Mouse (Mus musculus): ENCODE results near the gene Kbtbd6.
A peak's percentile ranks its signal among the peaks of the same experiment; 100 is the strongest.
"Not testable (repeated sequence)": the region's sequence is repeated elsewhere in the genome, so short reads cannot be mapped to it uniquely, and the experiment has no call there.

Kbtbd6 gene

DNA sequence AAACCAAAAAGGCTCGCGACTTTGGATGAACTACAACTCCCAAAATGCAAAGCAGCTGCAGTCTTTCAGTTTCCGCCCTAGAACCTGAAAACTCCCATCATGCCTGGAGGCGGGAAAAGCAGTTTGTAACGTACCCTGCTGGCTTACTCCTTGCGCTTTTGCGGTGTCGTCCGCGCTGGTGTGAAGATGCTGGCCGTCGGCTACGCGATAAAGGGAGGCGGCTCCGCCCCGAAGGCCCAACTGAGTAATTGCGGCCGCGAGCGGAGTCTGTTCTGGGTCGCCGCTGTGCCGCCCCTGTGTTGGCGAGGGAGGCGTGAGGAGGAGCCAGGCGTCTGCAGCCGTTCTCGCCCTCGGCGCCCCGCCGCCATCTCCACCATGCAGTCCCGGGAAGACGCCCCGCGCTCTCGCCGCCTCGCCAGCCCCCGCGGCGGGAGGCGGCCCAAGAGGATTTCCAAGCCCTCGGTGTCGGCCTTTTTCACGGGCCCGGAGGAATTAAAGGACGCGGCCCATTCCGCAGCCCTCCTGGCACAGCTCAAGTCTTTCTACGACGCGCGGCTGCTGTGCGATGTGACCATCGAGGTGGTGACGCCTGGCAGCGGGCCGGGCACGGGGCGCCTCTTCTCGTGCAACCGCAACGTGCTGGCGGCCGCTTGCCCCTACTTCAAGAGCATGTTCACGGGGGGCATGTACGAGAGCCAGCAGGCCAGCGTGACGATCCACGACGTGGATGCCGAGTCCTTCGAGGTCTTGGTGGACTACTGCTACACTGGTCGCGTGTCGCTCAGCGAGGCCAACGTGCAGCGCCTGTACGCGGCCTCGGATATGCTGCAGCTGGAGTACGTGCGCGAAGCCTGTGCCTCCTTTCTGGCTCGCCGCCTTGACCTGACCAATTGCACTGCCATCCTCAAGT, at the start of gene Kbtbd6:
Gene Kbtbd6 (plus strand): TSS at position 155 of the 910 bp plus-strand sequence.
- peak; percentile 95 for DNase-seq (ENCODE audit: low read depth)

DNA sequence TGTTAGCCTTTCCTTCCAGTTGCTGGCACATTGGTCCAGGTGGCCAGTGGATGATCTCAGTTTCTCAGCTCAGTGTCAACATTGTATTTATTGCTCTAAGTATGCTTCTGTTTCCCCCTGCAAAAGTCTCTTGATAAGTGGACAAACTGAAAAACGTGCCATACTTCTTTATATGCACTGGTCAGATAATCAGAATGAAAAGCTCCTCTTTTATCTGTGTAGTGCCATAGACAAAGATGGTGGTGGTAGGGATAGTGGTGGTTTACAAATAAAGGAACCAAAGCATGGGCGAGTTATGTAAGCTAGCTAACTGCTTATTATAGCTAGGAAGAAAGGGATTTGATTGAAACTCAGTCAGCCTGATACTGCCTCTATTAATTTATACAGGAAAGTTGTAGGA, 44.0 kb upstream of the Kbtbd6 start:
- no peak for DNase-seq (ENCODE audit: low read depth)

DNA sequence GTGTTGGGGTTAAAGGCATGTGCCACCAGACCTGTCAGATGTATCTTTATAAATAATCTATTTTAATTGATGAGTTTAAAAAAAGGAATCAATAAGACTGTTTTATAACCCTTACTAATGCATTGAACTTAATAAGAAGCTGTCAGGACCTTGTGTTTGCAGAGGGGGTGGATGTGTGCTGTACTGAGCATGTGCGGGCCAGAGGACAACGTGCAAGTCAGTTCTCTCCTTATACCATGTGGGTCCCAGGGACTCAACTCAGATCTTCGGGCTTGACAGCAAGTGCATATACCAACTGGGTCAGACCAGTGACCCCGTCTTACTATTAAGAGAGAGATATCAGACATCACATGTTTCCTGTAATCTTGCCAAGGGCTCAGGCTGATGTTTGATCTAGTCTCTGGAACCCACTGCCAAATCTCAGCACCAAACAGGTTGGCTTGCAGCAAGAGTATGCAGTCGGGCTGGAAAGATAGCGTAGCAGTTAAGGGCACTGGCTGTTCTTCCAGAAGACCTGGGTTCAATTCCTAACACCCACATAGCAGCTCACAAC, 42.3 kb upstream of the Kbtbd6 start:
- DNase-seq (ENCODE audit: low read depth), result no peak

DNA sequence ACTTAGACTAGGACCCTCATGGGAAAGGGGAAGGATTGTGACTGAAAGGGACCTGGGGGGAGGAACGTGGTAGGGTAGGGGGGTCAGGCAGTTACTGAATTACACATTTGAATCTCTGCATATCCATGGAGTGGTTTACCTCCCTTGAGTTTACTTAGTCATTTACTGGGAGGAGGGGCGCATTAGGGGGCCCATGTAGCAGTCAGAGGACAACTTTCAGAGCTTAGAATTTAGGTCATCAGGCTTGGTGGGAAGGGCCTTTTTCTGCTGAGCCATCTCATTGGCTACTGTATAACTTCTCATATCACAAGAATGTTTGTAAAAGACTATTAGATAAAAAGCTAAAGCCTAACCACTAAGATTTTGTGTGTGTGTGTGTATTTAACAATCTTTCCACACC, 41.0 kb upstream of the Kbtbd6 start:
- DNase-seq (ENCODE audit: low read depth), result no peak

DNA sequence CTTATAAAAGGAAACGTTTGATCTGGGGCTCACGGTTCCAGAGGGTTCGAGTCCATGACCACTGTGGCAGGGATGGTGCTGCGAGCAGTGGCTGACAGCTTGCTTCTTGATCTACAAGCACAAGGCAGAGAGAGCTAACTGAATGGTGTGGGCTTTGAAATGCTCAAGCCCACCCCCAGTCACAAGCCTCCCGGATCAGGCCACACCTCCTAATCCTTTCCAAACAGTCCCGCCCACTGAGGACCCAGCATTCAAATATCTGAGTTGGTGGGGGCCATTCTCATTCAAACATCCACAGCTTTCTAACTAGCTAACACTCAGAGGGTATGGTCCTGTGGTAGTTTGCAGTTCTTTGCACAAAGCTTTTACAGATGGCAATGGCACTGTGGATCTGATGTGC, 38.5 kb upstream of the Kbtbd6 start:
- DNase-seq (ENCODE audit: low read depth), result no peak

DNA sequence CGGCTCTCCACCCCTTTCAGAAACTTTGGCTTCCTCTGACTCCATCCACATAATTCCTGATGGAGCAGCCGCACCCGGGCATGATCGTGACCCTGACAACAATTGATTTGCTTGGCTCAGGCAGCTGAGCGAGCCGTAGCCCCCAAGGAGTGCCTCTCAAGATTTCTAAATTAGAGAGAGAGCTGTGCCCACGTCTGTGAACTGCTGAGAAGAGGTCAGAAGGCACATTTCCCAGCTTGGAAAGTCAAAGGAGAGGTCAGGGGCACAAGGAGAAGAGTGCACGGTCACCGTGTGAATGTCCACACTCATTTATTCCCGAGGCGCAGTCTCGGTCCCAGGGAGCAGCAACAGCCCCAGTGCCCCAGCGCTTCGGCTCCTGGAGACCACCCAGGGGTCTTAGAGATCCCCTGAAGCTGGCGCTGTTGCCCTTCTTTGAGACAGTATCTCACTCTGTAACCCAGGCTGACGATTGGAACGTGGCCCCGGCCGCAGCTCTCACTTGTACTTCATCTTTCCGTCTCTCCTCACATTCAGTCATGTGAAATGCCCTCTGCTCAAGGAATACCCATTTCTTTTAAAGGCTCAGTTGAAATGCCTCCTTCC, 31.5 kb upstream of the Kbtbd6 start:
- no peak for DNase-seq (ENCODE audit: low read depth)

DNA sequence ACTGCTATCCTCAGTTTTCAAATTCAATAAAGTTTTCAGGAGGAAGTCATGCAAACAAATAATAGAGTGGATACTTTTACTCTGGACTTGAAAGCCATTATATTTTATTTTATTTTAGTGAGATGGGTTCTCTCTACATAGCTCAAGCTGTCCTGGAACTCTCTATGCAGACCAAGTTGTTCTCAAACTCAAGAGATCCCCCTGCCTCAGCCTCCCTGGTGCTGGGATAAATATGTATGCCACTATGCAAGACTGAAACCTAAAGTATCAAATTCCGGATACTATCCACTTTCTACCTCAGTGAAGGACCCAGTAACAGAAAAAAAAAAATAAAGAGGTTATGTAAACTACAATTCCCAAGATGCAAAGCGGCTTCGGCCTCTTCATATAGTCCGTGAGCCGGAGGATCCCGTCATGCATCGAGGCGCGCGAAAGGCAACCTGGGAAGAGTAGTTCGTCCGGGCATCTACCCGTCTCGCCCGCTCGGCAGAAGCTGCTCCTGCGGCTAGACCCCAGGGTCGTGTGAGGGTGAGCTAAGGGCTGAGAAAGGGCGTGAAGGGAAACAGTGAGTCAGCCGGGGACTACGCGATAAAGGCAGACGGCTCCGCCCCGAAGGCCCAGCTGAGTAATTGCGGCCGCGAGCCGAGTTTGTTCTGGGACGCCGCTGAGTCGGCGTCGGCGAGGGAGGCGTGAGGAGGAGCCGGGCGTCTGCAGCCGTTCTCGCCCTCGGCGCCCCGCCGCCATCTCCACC, 25.5 kb upstream of the Kbtbd6 start, which contains the start of gene Kbtbd7:
Gene Kbtbd7 (plus strand): TSS at position 533 of the 751 bp plus-strand sequence.
- DNase-seq (ENCODE audit: low read depth), result peak; percentile 94

DNA sequence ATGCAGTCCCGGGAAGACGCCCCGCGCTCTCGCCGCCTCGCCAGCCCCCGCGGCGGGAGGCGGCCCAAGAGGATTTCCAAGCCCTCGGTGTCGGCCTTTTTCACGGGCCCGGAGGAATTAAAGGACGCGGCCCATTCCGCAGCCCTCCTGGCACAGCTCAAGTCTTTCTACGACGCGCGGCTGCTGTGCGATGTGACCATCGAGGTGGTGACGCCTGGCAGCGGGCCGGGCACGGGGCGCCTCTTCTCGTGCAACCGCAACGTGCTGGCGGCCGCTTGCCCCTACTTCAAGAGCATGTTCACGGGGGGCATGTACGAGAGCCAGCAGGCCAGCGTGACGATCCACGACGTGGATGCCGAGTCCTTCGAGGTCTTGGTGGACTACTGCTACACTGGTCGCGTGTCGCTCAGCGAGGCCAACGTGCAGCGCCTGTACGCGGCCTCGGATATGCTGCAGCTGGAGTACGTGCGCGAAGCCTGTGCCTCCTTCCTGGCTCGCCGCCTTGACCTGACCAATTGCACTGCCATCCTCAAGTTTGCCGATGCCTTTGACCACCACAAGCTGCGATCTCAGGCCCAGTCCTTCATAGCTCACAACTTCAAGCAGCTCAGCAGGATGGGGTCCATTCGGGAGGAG, 24.8 kb upstream of the Kbtbd6 start:
- DNase-seq (ENCODE audit: low read depth), result not testable (repeated sequence)

DNA sequence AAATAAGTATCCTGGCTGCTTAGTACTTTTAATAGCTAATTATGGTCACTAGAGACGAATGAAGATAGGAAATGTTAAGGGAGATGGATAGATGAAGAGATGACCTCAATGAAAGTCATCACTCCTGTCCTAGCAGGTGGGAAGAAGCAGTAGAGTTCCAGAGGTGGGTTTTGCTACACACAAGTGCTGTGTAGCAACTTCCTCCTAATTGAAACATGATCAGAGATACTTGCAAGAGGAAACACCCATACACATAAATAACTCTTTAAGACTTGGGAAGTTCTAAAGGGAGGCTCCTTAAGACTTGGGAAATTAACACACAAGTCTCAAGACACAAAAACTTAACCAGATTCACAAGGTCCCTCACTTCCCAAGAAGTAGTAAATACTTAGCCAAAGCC, 17.6 kb upstream of the Kbtbd6 start:
- DNase-seq (ENCODE audit: low read depth), result no peak

DNA sequence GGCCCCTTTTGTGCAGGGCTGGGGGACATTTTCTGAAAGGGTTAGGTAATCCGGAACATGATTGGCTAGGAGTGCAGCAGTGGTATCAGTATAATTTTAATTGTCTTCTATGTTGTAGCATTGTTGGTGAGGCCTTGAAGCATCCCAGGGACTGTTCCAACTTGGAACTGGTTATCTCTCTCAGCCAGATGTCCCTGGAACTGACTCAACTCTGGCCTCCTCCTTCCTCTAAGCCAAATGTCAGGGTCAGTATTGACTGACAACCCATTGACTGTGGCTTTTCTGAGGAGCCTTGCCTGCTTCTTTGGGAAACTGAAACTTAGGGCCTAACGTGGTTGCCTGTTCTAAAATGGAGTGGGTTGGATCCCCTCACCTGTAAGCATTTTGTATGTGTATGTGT, 11.0 kb upstream of the Kbtbd6 start:
- no peak for DNase-seq (ENCODE audit: low read depth)

DNA sequence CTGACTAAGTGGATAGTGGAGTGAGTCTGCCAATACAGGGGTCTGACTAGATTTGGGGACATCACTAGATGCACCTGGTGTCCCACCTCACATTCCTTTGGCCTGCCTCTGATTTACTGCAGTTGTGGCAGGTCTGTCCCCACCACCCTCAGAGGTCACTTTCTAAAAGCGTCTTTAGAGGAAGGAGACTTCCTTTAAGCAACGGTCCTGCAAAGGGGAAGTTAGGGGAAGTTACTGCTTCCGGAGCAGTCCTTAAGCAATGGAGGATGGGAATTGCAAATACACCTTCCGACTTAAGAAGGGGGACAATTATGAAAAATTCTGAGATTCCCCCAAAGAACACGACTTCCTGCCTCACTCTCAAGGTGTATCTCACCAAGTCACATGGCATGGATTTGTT, 10.2 kb upstream of the Kbtbd6 start:
- DNase-seq (ENCODE audit: low read depth), result no peak

DNA sequence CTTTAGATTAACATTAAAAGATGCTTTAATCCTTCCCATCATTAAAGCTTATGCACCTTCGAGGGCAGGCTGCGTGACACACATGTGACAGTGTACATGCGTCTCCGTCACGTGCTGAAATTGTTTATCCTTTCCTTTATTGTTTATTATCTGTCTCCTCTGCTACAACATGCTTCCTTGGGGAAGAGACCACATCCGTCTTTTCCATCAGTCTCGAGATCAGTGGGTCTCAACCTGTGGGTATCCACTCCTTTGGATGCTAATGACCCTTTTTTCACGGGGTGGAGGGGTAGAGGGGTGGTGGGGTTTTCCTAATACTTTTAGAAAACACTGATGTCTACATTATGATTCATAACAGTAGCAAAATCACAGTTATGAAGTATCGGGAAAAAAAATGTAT, 7.0 kb upstream of the Kbtbd6 start:
- DNase-seq (ENCODE audit: low read depth), result no peak

DNA sequence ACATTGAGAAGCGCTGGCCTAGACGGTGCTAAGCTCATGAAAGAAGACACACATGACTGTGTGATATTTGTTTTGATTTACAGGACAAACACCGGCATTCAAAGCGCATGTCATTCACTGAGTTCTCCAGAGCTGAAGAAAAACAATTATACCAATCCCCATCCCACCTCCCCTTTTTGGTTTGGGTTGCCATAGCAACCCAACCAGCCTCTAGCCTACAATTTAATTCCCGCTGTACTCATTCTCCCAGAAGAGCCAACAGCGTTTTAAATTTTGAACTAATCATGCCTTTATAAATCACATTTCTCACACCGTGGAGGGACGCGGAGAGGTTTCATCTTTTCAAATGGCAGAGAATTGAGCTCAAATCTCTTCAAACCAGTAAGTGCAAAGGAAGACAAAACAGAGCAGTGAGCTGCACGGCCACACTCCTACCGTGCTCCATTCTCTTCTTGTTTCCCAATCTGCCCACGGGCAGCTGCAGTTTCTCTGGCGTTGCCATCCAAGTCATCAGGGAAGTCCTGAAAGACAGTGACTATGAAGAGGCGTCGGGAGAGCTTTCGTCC, 6.5 kb upstream of the Kbtbd6 start:
- no peak for DNase-seq (ENCODE audit: low read depth)

DNA sequence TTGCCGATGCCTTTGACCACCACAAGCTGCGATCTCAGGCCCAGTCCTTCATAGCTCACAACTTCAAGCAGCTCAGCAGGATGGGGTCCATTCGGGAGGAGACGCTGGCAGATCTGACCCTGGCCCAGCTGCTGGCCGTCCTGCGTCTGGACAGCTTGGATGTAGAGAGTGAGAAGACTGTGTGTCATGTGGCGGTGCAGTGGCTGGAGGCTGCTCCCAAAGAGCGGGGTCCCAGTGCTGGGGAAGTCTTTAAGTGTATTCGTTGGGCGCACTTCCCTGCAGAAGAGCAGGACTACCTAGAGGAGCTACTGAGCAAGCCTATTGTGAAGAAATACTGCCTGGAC, 928 bp downstream of the Kbtbd6 start:
- DNase-seq (ENCODE audit: low read depth), result not testable (repeated sequence)

DNA sequence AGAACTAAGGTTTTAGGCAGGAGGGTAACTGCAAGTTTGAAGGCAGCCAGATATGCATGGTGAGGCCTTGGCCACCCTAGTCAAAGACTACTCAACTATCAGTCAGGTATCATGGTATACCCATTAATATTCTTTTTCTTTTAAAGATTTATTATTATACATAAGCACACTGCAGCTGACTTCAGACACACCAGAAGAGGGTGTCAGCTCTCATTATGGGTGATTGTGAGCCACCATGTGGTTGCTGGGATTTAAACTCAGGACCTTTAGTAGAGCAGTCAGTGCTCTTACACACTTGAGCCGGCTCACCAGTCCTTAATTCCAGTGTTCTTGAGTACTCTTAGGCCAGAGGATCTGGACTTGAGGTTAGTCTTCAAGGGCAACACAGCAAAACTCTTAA, 8.8 kb downstream of the Kbtbd6 start:
- no peak for DNase-seq (ENCODE audit: low read depth)

DNA sequence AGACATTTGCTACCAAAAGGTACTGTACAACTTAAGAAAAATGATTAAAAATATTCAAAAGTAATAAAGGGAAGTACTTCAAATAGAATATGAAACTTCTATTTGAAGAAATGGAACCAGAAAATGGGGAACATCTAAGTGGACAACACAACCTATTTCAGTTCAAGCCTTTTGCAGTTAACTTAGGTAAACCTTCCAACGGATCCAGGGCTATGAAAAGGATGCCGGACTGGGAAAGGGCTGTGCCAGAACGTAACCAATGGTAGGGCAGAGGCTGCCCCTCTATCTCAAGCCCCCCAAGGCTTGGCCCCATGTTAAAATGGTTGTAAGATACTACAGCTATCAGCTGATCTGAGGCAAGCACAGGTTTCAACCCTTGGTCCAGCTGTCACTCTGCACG, 9.4 kb downstream of the Kbtbd6 start:
- DNase-seq (ENCODE audit: low read depth), result no peak

DNA sequence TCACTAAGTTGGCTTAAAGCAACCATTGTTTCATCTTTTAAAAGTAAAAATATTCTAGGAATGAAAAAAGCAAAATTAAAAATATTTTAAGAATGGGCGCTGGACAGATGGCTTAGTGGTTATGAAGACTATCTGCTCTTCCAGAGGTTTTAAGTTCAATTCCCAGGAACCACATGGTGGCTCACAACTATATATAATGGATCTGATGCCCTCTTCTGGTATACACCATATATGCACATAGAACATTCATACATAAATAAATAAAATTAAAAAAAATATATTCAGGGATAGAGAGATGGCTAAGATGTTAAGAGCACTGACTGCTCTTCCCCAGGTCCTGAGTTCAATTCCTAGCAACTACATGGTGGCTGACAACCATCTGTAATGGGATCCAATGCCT, 14.0 kb downstream of the Kbtbd6 start:
- DNase-seq (ENCODE audit: low read depth), result no peak

DNA sequence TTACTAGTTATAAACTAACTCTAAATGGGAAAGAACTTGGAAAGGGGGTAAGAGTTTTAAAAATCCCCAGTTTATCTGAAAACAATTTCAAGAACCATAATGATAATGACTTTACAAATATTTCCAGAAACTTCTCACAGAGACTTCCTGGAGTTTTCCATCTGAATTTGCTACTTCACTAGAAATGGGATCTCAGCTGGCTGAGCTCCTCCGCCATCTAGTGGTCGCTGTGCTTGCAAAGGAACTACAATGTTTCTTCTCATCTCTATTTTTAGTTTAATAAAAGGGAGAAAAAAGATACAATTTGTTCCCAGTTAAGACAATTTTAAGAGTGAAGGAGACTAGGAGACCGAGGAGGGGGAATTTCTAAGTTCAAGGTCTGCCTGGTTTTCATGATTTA, 16.0 kb downstream of the Kbtbd6 start:
- DNase-seq (ENCODE audit: low read depth), result peak; percentile 45

DNA sequence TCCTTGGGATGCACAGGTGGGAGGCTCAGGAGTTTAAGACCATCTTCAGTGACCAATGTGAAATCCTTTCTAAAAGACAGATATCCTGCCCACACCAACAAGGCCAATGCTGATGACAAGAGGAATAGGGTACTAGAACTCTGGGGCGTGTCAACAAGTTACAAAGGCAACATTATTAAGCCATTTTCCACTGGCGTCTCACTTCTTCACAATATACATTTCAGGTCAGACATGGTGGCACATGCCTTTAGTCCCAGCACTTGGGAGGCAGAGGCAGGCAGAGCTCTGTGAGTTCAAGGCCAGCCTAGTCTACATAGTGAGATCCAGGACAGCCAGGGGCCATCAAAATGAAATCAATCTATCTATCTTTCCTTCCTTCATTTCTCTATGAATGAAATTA, 21.7 kb downstream of the Kbtbd6 start:
- DNase-seq (ENCODE audit: low read depth), result no peak

DNA sequence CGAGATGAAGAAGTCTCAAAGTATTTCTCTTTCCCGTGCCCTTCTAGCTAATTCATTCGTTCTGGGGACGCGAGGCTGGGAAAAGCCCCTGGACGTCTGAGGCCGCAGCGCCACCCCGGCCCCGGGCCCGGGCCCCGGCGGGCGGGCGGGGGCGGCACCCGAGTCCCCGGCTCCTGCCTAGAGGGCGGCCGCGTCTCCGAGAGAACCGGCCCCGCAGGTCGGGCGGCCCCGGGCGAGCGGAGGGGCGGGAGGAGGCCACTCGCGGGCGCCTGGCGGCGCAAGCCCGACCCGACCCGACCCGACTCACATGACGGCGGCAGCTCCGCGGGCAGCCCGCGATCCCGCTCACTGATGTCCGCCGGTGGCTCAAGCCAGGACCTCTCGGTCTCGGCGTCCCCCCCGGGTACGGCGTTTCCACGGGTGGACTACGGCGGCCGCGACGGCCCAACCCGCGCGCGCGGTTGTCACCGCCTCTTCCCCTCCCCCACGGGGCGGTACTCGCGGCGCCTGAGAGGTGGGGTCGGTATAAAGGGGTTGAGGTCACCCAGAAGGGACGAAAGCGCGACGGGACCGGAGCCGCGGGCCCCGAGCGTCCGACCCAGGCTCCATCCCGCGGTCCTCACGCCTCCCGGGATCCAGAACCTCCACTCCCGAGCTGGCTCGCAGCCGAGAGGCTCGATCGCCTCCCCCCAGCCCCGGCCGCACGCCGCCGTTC, 29.1 kb downstream of the Kbtbd6 start, which contains the start of gene Elf1:
Gene Elf1 (plus strand): TSS at position 571 of the 715 bp plus-strand sequence.
- DNase-seq (ENCODE audit: low read depth), result peak; percentile 66
